Mouse (Mus musculus) urinary bladder, adult 18-20 months (tissue): ENCODE data around the gene Cyp2d22.
A peak's percentile ranks its signal among the peaks of the same experiment; 100 is the strongest.
"Not testable (repeated sequence)": the region's sequence is repeated elsewhere in the genome, so short reads cannot be mapped to it uniquely, and the experiment has no call there.

Source experiments
- DNase-seq, 2 experiments: peaks; one replicate each; pipeline ENCODE4 v3.0.0; 2022; ENCODE audit warnings: low spot score in 2 of 2, mixed read lengths in 2 of 2

Gene Cyp2d22

GRCm38 (mm10) chr15:82376393-82377138, 3.5 kb downstream of the Cyp2d22 start:
- DNase-seq: peak in 1 of 2 experiments; percentile 35

- no peak for DNase-seq
Observed at GRCm38 (mm10) chr15:82375855-82376254, 4.2 kb downstream of the Cyp2d22 start.

DNA sequence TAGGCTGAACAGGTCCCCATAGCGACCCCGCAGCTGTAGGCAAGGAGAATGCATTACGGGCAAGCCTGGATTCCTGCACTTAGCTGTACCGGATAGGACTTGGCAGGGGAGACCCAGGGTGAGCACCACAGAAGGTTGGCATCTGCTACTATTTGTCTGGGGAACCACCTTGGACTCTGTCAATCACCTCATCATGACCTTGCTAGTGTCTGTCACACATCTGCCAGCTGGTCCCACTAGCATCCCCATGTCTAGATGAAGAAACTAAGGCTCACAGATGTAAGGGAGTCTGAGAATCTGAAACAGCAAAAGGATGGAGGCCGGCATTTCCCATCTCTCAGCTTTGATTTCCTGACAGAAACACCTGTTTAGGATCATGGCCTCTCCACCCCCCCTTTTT, 5.6 kb downstream of the Cyp2d22 start:
- DNase-seq: no peak

DNA sequence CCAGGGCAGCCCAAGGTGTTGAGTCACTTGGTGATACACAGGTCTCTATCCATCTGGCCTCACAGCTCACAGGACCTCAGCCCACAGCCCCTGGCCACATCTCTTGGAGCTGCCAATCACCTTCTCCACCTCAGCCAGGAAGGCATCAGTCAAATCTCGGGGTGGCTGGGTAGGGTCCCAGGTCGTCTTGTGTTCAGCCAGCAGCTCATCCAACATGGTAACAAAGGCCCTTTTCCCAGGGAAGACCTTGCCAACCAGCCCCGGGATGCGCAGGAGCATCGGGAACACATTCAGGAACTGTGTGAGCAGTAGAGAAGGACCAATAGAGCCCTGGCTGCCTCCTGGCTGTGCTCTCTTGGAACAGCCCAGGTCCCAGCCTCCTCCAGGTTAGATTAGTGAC, 7.1 kb downstream of the Cyp2d22 start:
- DNase-seq: no peak

- no peak for DNase-seq
Observed at GRCm38 (mm10) chr15:82372446-82372845, 7.6 kb downstream of the Cyp2d22 start.

DNA sequence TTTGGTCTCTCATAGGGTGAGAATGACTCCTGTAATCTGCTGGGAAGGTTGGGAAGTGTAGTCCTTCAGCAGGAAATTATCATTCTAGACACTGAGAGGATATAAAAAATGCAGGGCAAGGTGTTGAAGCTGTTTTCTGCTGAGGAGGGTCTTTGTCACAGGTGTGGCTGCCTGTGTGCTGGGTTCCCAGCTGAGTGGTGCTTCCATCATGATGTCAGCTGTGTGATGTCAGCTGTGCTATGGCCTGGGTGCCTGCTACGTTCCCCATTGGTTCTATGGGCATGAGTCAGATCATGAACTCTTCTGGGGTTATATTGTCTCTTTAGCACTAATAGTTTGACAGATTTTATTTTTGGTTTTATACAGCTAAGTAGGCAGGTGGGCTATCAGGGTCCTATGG, 11.2 kb downstream of the Cyp2d22 start:
- no peak for DNase-seq

- DNase-seq: no peak
Observed at GRCm38 (mm10) chr15:82368146-82368545, 11.9 kb downstream of the Cyp2d22 start.

DNA sequence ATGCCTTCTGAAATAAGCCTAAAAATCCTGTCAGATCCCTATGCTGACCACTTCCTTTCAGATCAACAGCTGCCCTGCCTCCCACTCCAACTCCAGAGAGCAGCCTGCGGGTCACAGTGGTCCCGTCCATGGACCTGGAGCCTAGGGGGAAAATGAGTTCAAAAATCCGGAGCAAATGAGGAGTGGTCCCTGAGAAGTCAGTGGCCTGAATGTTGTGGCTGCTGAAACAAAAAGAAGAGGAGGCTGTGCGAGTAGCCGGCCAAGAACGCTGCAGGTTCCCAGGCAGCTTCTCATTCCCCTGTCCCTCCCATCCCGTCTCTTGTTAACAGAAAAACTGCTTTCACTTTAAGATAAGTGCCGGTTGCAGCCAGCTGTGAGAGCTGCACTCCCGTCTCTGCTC, 15.5 kb downstream of the Cyp2d22 start:
- DNase-seq: not testable (repeated sequence)

- DNase-seq: not testable (repeated sequence)
Observed at GRCm38 (mm10) chr15:82363801-82364200, 16.3 kb downstream of the Cyp2d22 start.

DNA sequence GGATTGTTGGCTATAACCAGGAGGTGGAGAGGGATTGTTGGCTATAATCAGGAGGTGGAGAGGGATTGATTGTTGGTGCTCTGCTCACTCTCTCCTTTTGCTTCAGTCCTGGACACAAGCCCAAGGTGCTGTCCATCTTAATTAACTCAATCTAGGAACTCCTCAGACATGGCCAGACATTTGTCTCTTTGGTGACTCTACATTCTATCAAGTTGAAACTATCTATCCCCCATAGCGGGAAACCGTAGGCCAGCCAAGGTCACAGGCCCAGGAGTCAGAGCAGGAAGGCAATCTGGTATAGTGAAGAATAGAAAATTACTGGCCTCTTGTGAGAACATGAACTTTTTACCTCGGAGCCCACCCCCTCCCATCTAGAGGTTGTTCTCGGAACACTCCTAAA, 17.8 kb downstream of the Cyp2d22 start:
- DNase-seq: no peak

DNA sequence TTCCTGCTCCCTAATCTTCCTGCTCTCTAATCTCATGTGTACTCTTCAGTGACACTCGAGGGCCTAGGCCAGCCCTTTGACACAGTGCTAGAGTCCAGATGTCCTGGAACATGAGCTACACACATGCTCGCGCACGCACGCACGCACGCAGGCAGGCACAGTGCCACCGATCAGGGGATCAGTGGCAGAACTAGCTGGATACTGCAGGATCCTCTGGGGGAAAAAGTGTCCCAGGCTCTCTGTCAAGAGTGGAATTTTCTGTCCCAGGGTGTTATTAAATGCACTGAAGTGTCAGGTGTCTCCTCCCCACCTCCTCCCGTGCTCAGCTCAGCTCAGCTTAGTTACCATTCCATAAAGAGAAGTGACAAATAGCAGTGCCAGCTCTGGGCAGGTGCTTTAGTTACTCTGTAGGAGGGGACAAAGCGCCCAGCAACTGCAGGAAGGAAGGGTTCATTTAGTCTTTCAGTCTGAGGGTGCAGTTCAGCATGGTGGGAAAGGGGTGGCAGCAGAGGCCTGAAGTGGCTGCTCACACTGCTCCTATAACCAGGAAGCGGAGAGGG, 18.5 kb downstream of the Cyp2d22 start:
- no peak for DNase-seq

- DNase-seq: no peak
Observed at GRCm38 (mm10) chr15:82358431-82359260, 21.4 kb downstream of the Cyp2d22 start.

GRCm38 (mm10) chr15:82354126-82354945, 25.7 kb downstream of the Cyp2d22 start, which contains the start of gene Ndufa6:
Gene Ndufa6 (minus strand): TSS chr15:82354322.
- peak; percentile 93 to 96 for DNase-seq

GRCm38 (mm10) chr15:82353745-82354113, 26.3 kb downstream of the Cyp2d22 start:
- no peak for DNase-seq

- no peak for DNase-seq
Observed at GRCm38 (mm10) chr15:82353078-82353744, 26.8 kb downstream of the Cyp2d22 start.

DNA sequence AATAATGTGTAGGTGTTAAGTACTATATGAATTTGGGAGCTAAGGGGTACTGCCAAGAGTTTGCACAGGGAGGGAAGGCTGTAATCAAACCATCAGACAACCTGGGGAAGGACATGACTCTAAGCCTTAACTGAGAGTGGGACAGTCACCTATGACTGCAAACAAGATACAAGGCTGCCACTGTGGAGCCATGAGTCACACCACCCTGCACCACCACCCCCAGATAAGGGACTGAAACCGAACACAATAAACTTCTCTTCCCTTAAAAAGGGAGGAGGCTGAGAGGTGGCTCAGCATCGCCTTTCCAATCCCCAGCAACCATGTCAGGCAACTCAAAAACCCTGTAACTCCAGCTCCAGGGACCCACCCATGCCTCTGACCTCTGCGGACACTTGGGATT, 28.6 kb downstream of the Cyp2d22 start:
- DNase-seq: no peak

- no peak for DNase-seq
Observed at GRCm38 (mm10) chr15:82350349-82350748, 29.7 kb downstream of the Cyp2d22 start.

GRCm38 (mm10) chr15:82348999-82349341, 31.1 kb downstream of the Cyp2d22 start:
- DNase-seq: no peak

DNA sequence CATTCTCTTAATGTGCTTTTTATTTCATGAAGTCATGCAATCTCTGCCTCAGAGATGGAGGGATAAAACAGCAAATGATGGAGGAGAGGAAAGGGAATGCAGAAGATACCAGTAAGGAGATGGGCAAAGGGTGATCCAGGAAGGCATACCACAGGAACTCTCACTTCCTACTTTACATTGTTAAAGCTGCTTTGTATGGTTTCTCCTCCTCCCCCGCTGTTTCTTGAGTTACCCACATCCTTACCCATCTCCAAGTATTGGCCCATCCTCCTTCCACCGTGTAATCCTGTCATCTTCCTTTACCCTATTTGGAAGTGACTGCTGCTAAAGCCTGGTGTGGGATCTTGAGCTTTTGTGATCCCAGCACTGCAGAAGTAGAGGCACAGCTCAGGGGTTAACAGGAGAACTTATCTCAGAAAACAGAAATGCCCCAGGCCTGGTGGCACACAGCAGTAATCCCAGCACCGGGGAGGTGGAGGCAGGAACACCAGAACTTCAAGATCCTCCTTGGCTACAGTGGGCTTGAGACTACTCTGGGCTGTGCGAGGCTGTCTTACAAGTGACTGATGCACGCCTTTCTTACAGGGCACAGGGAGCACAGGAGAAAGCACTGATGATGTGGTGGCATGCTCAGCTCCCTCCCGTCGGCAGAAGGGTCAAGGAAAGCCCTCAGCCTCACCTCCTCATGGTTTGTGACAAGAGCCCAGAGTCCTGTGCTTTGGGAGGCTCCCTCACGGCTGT, 31.6 kb downstream of the Cyp2d22 start:
- DNase-seq: no peak

- no peak for DNase-seq
Observed at GRCm38 (mm10) chr15:82347852-82348251, 32.2 kb downstream of the Cyp2d22 start.

- DNase-seq: no peak
Observed at GRCm38 (mm10) chr15:82347303-82347676, 32.8 kb downstream of the Cyp2d22 start.
